Mouse (Mus musculus) embryonic facial prominence, embryonic 10.5 days (tissue): ENCODE results near the gene Plekhg5. TPM values are rescaled to one million over a fixed set of nuclear protein-coding genes. Genes with fewer than 3 reads are reported as not detected.
"Not testable (repeated sequence)": the region's sequence is repeated elsewhere in the genome, so short reads cannot be mapped to it uniquely, and the experiment has no call there.

Experiments used
- DNase-seq: peaks from one replicate; pipeline ENCODE4 v3.0.0-alpha.2; 2017; ENCODE audit warnings: low spot score
- H3K27ac ChIP-seq: fragments of 300-500 bp; sonication (generic); replicated peaks from 2 replicates; pipeline ENCODE4 v1.5.1; 2016; ENCODE audit warnings: mild to moderate bottlenecking
- H3K27me3 ChIP-seq: fragments of 300-500 bp; sonication (generic); replicated peaks from 2 replicates; pipeline ENCODE4 v1.6.1; 2016; ENCODE audit warnings: low read depth, mild to moderate bottlenecking; ENCODE audit not compliant: poor library complexity, severe bottlenecking
- H3K36me3 ChIP-seq: fragments of 300-500 bp; sonication (generic); replicated peaks from 2 replicates; pipeline ENCODE4 v1.6.1; 2016; ENCODE audit warnings: mild to moderate bottlenecking, moderate library complexity
- H3K4me1 ChIP-seq: fragments of 300-500 bp; sonication (generic); 2 replicates; pipeline ENCODE4 v1.6.1; 2016
- H3K4me3 ChIP-seq: fragments of 300-500 bp; sonication (generic); 2 replicates; pipeline ENCODE4 v1.5.1; 2016; ENCODE audit warnings: mild to moderate bottlenecking, moderate library complexity
- H3K9me3 ChIP-seq: fragments of 300-500 bp; sonication (generic); 2 replicates; pipeline ENCODE4 v1.6.1; 2016; ENCODE audit warnings: mild to moderate bottlenecking
- WGBS: fragments of 180-500 bp; shearing (Covaris S2); methylation state at CpG from one replicate; pipeline ENCODE4 v1.1.7; 2016; 5-methylcytosine and 5-hydroxymethylcytosine counted together
- polyA plus RNA-seq: library from polyadenylated mRNA; unstranded; fragments of >200 nt; fragmentation: Nextera tagmentation; extraction: Ambion mirVana; gene quantifications from 2 replicates; pipeline ENCODE4 v1.2.1, GENCODE M21; 2016

Plekhg5 gene
- 11.7 and 13.2 TPM in 2 replicates for polyA plus RNA-seq

DNA sequence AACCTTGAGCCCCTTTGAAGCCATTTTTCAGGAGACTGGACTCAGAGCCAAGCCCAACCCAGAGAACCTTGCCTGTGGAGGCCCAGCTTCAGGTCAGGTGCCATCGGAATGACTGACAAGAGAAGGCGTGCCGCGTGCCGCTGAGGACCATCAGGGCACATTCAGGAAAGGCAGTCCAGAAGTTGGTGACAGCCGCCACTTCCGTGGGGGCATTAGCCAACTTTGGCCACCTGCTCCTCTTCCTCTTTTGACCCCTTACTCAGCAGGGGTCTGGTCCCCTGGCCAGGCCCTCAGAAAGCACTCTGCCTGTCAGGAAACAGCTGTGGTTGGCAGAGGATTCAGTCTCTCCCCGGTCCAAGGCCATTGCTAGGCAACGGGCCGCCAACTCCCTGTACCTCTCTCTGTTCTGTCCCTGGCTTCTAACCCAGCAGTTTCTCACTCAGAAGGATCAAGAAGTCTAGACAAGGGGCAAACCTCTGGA is at the start of gene Plekhg5:
Gene Plekhg5 (plus strand): TSS at position 378 of the 481 bp plus-strand sequence.
- no peaks in the 10 kb centered on the region for H3K9me3 ChIP-seq
- no peaks in the 10 kb centered on the region for H3K36me3 ChIP-seq
- H3K4me3 ChIP-seq = no peak within 1 kb of the TSS
- 0 out of 2 replicates have a peak within 1 kb of the TSS, but pooled peaks have one; percentile 19 for H3K27ac ChIP-seq
- no peaks in the 10 kb centered on the region for H3K27me3 ChIP-seq
- 64% methylated on average over 10 of the region's 10 CpGs for WGBS
- DNase-seq = peak; percentile 36
- H3K4me1 ChIP-seq = peaks cover 53% of the 10 kb centered on the region

DNA sequence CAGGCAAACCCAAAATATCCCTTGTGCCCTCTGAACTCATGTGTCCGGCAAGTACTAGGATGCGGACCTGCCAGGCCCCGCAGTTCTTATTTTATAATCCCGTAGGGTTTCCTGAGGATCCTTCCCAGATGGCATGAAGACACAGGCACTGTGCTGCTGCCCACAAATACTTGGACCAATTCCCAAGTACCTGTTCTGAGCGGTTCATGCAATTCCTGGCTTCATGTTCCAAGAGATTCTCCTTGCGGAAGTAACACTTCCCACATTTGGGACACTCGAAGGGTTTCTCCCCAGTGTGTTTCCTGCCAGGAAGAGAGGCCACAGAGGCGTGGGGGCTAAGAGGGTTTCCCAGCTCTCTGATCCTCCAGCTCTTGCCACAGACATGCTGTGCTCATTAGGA is 49.8 kb upstream of the Plekhg5 start:
- 89% methylated on average over 8 of the region's 8 CpGs for WGBS
- Histone ChIP-seq H3K27me3 (no peaks in the 10 kb centered on the region), H3K36me3 (peaks cover 88% of the 10 kb centered on the region)

DNA sequence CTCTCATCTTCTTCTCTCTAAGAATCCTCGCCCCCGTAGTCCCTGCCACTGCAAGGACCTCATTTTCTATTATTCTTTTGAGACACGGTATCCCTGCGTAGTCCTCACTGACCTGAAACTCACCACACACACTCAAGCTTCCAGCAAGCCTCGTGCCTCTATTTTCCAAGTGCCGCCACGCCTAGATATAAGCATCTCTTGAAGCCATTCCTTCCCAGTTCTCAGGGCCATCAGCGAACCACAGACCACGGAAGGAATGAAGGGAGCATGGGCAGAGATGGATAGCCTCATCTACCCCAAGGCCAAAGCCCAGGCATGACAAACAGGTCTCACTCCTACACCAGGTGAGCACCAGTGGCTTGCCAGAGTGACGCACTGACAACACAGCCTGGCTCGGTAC is 47.8 kb upstream of the Plekhg5 start:
- H3K27me3 ChIP-seq = 0 out of 2 replicates have a peak, but pooled peaks cover 6% of the 10 kb centered on the region
- WGBS = 94% methylated on average over 11 of the region's 11 CpGs
- H3K27ac ChIP-seq = no peak overlapping the region
- no peak for DNase-seq
- no peak overlapping the region for H3K4me3 ChIP-seq
- H3K4me1 ChIP-seq = peaks cover 44% of the 10 kb centered on the region
- H3K36me3 ChIP-seq = peaks cover 68% of the 10 kb centered on the region
- H3K9me3 ChIP-seq = no peaks in the 10 kb centered on the region

More for the DNA sequence above, 49.8 kb upstream of the Plekhg5 start:
- H3K4me3 ChIP-seq = no peak overlapping the region
- H3K27ac ChIP-seq = no peak overlapping the region
- DNase-seq = no peak
- no peaks in the 10 kb centered on the region for H3K9me3 ChIP-seq
- peaks cover 30% of the 10 kb centered on the region for H3K4me1 ChIP-seq

DNA sequence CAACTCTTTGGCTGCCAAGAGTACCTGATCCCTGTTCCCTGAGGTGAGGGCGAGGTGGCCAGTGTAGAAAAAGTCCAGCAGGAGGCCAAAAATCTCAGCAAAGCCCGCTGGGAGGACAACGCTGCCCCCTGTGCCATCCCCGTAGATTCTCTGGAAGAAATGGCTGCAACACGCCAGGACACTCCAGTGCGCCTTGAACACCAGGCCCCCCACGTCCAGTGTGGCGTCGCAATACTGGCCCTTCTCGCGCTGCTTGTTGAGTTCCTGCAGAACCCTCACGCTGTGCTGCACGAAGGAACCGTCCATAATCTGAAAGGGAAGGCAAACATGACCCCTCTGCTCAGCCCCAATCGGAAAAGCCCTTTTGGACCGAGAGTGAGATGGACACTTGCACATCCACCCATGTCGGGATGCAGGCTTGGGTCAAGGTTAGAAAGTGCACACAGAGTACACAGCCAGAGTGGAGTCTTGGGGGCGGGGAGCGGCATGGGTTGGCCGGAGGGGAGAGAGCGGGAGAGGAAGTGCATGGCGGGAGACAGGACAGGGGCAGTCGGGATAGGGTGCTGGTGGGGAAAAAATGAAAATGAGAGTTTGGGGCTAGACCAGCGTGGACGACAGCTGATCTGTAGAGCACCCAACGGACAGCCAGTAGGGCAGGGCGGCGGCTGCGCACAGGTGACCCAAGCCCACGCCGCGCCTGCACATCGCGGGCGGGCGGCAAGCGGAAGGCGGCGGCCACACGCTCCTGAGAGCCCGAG is 45.4 kb upstream of the Plekhg5 start:
- H3K27ac ChIP-seq = peak overlapping the region; percentile 88
- DNase-seq = no peak
- H3K36me3 ChIP-seq = peaks cover 44% of the 10 kb centered on the region
- peak overlapping the region; percentile 85 for H3K4me3 ChIP-seq
- H3K4me1 ChIP-seq = peaks cover 58% of the 10 kb centered on the region
- WGBS = 2% methylated on average over 41 of the region's 41 CpGs
- H3K27me3 ChIP-seq = peaks cover 9% of the 10 kb centered on the region
- no peaks in the 10 kb centered on the region for H3K9me3 ChIP-seq

DNA sequence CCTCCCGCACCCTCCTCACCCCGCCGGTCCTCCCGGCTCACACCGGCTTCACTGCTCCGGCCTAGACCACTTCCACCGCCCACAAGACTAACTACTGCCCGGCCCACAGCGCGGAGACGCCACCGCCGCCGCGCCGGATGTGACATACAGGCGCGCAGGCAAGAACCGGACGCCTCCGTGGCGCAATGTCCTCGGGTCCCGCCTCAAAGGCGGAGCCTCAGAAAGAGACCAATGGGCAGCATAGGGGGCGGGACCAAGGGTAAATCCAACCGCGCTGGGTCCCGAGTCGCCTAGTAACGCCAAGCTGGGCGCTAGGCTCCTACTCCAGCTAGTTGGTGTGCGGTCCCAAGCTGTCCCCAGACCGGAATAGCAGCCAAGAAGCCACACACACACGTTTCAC is 44.8 kb upstream of the Plekhg5 start, which contains the start of gene Zbtb48:
Gene Zbtb48 (minus strand): TSS at position 148 of the 400 bp plus-strand sequence.
- H3K36me3 ChIP-seq = peaks cover 38% of the 10 kb centered on the region
- peak within 1 kb of the TSS; percentile 88 for H3K27ac ChIP-seq
- peaks cover 15% of the 10 kb centered on the region for H3K27me3 ChIP-seq
- peaks cover 64% of the 10 kb centered on the region for H3K4me1 ChIP-seq
- peak within 1 kb of the TSS; percentile 85 for H3K4me3 ChIP-seq
- under 1% methylated on average over 35 of the region's 35 CpGs for WGBS
- H3K9me3 ChIP-seq = no peaks in the 10 kb centered on the region
- peak; percentile 96 for DNase-seq

DNA sequence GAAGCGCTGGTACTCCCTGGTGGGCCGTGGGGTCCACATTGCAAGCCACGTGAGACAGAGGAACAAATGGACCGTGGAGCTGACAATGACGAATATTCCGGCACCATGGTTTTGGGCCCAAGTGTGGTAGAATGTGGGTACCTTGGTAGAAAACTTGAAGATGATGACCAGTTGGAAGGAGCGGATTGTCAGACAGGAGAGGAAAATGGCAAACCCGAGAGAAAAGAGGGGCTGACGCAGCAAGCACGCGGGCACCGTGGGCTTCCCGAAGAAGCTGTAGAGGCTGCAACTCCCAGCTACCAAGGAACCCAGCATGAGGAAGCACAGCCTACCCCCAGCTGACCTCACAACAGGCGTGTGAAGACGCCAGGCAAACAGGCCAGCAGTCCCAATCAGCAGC is 43.8 kb upstream of the Plekhg5 start:
- H3K4me3 ChIP-seq = peak overlapping the region; percentile 85
- DNase-seq = no peak
- H3K27ac ChIP-seq = no peak overlapping the region
- H3K27me3 ChIP-seq = peaks cover 16% of the 10 kb centered on the region
- H3K36me3 ChIP-seq = peaks cover 29% of the 10 kb centered on the region
- peaks cover 65% of the 10 kb centered on the region for H3K4me1 ChIP-seq
- no peaks in the 10 kb centered on the region for H3K9me3 ChIP-seq
- WGBS = 67% methylated on average over 15 of the region's 15 CpGs

DNA sequence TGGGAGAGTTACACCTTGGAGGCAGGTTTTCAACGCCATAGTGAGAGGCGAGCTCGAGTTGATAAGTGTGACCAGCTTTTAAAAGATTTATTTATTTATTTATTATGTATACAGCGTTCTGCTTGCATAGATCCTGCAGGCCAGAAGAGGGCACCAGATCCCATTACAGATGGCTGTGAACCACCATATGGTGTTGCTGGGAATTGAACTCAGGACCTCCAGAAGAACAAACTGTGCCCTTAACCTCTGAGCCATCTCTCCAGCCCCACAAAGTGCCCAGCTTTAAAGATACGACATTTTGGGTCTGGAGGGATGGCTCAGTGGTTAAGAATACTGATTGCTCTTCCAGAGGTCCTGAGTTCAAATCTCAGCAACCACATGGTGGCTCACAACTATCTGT is 43.2 kb upstream of the Plekhg5 start:
- H3K36me3 ChIP-seq = peaks cover 22% of the 10 kb centered on the region
- no peak for DNase-seq
- H3K27ac ChIP-seq = no peak overlapping the region
- WGBS = 51% methylated on average over 5 of the region's 5 CpGs
- H3K4me3 ChIP-seq = peak overlapping the region; percentile 85; the same call in 1 of the 2 replicates
- peaks cover 65% of the 10 kb centered on the region for H3K4me1 ChIP-seq
- peaks cover 17% of the 10 kb centered on the region for H3K27me3 ChIP-seq
- no peaks in the 10 kb centered on the region for H3K9me3 ChIP-seq

DNA sequence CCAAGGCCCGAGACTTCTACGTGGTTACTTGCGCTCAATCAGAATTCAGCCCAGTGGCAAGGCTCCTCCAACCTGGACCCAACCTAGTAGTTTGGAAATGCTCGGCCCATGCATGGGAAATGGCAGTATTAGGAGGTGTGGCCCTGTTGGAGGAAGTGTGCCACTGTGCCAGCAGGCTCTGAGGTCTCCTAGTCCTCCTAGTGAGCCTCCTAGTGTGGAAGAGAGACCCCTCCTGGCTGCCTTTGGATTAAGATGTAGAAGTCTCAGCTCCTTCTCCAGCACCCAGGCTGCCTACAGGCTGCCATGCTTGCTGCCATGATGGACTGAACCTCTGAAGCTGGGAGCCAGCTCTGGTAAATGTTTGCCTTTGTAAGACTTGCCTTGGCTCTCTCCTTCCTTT is 42.3 kb upstream of the Plekhg5 start:
- no peak overlapping the region for H3K4me3 ChIP-seq
- WGBS = 75% methylated on average over 4 of the region's 4 CpGs
- peaks cover 13% of the 10 kb centered on the region for H3K36me3 ChIP-seq
- no peaks in the 10 kb centered on the region for H3K9me3 ChIP-seq
- no peak for DNase-seq
- H3K4me1 ChIP-seq = peaks cover 59% of the 10 kb centered on the region
- H3K27me3 ChIP-seq = peaks cover 21% of the 10 kb centered on the region
- no peak overlapping the region for H3K27ac ChIP-seq

DNA sequence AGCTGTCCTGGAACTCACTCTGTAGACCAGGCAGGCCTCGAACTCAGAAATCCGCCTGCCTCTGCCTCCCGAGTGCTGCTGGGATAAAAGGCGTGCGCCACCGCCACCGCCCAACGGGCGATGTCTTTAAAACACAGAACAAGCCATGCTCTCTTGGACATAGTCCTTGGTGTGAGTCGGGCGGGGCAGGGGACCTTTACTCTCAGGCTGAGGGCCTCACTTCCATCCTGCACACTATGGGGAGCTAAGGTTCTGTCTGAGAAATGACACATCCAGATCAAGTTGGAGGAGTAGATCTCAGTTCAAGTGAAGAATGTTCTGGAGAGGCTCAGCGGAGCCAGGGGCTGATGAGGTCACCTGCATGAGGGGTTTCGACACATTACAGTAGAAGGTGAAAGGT is 39.4 kb upstream of the Plekhg5 start:
- WGBS = 88% methylated on average over 13 of the region's 13 CpGs
- peaks cover 31% of the 10 kb centered on the region for H3K4me1 ChIP-seq
- DNase-seq = no peak
- H3K9me3 ChIP-seq = no peaks in the 10 kb centered on the region
- no peak overlapping the region for H3K27ac ChIP-seq
- H3K4me3 ChIP-seq = no peak overlapping the region
- H3K27me3 ChIP-seq = peaks cover 21% of the 10 kb centered on the region
- H3K36me3 ChIP-seq = no peaks in the 10 kb centered on the region

DNA sequence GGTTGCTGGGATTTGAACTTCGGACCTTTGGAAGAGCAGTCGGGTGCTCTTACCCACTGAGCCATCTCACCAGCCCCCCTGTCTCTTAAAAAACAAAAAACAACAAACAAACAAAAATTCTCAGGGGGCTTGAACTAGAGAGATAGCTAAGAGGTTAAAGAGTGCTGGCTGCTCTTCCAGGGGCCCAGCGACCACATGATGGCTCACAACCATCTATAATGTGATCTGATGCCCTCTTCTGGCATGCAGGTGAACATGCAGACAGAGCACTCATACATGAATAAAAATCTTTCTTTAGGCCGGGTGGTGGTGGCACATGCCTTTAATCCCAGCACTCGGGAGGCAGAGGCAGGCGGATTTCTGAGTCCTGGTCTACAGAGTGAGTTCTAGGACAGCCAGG is 35.8 kb upstream of the Plekhg5 start:
- peaks cover 15% of the 10 kb centered on the region for H3K27me3 ChIP-seq
- H3K4me3 ChIP-seq, H3K27ac ChIP-seq, H3K9me3 ChIP-seq, H3K36me3 ChIP-seq, DNase-seq: not testable (repeated sequence)
- whole genome bisulfite sequencing = 91% methylated on average over 6 of the region's 6 CpGs
- peaks cover 40% of the 10 kb centered on the region for H3K4me1 ChIP-seq

DNA sequence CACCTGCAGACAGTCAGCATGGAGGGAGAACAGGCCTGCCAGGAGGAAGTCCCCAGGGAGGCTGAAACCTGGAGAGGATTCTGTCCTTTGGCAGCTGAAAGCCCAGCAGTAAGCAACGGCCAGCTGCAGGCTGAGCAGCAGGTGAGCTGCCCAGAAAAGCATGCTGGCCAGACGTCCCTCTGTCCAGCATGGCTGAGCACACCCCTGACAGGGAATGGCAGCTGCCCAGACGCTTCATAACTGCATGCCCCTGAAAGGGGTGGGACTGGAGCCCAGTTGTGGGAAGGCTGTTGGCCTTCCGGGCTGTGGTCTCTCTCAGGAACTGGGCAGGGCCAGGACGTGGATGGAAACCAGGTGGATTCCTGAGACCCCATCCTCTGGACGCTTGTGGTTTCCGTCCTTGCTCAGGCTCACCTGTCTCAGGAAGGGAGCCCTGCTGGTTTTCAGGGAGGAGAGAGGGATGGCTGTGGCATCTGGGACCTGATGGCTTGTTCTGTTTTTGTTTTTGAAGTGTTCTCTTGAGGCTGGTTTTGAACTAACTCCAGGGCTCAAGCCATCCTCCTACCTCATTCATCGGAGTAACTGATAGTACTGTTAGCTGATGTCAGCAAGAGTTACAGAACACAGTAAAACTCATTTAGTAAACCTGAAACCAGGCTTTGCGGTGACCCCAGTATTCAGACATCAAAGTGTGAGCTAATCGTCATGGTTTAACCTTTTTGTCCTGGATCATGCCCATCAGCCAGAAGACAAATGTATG is 33.9 kb upstream of the Plekhg5 start, which contains the start of gene Tas1r1:
Gene Tas1r1 (minus strand): TSS at position 344 of the 760 bp plus-strand sequence.
- peaks cover 5% of the 10 kb centered on the region; the same call in 1 of the 2 replicates for H3K27me3 ChIP-seq
- H3K27ac ChIP-seq = peak within 1 kb of the TSS; percentile 90
- DNase-seq = no peak
- H3K9me3 ChIP-seq = no peaks in the 10 kb centered on the region
- H3K36me3 ChIP-seq = peaks cover 26% of the 10 kb centered on the region
- H3K4me1 ChIP-seq = peaks cover 29% of the 10 kb centered on the region
- 53% methylated on average over 10 of the region's 10 CpGs for WGBS
- H3K4me3 ChIP-seq = peak within 1 kb of the TSS; percentile 100

DNA sequence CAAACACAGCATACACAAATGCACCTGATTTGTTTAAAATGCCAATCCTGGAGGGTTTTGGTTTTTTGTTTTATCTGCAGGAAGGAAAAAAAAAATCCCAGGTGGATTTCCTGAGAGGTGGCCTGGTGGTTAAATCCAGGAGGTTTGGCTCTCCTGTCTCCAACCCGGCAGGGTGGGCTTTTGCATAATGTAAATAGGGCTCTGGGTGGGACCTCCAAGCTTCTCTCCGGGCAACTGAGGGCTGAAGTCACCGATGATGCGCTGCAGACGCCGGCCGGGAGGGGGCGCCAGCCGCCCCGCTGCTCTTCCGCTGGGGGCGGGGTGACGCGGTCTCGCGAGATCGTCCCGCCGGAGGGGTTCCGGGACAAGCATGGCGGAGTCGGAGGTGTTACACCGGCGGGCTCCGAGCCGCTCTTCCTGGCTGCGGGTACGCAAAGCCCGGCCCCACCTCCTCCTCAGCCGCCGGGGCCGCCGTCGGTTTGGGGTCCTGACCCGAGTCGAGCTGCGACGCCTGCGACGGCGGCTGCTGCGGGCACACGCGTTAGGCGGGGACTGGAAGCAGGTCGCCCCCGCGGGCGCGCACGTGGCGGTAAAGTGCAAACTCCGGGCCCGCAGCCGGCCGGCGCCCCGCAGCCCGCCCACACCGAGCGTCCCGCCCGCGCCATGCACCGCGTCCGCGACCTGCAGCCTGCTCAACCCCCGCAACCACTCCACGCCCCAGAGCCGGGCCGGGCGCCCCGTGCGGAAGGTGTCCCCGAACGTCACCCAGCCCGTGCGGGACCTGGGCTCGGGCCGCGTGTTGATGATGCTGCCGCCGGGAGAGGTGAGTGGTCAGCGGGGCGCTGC is 33.1 kb upstream of the Plekhg5 start, which contains the start of gene Nol9:
Gene Nol9 (plus strand): TSS at position 337 of the 846 bp plus-strand sequence.
- peaks cover 34% of the 10 kb centered on the region for H3K36me3 ChIP-seq
- under 1% methylated on average over 86 of the region's 86 CpGs for WGBS
- H3K27ac ChIP-seq = peak within 1 kb of the TSS; percentile 90
- H3K27me3 ChIP-seq = peaks cover 3% of the 10 kb centered on the region; the same call in 1 of the 2 replicates
- peaks cover 29% of the 10 kb centered on the region for H3K4me1 ChIP-seq
- H3K9me3 ChIP-seq = no peaks in the 10 kb centered on the region
- H3K4me3 ChIP-seq = peak within 1 kb of the TSS; percentile 100
- peak; percentile 97 for DNase-seq
